Mouse (Mus musculus) kidney, postnatal 4 days (tissue): ENCODE measurements around the gene Golga4.

Source experiments
- DNase-seq, 2 experiments: peaks; one replicate each; pipeline ENCODE4 v3.0.0; 2021; ENCODE audit warnings: mixed read lengths in 2 of 2

Golga4 gene

DNA sequence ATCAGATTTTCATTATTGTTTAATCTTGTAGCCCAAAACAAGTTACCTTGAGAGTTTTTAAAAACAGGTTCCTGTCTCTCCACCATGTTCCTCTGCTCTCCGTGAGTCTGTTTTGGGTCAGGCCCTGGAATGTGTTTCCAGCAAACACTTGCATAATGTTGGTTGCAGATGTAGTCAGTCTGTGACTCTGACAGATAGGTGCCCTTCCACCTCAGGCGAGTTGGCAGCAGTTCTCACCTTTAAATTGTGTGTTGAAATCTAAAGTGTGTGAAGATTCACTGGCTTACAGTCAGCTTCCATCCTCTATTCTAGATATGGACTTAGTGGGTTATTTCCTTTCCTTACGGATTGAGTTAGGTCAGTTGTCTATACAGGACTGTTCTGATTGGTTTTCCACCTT, 23.7 kb downstream of the Golga4 start:
- DNase-seq, result no peak

GRCm38 (mm10) chr9:118530679-118531078, 24.6 kb downstream of the Golga4 start:
- DNase-seq, result no peak

DNA sequence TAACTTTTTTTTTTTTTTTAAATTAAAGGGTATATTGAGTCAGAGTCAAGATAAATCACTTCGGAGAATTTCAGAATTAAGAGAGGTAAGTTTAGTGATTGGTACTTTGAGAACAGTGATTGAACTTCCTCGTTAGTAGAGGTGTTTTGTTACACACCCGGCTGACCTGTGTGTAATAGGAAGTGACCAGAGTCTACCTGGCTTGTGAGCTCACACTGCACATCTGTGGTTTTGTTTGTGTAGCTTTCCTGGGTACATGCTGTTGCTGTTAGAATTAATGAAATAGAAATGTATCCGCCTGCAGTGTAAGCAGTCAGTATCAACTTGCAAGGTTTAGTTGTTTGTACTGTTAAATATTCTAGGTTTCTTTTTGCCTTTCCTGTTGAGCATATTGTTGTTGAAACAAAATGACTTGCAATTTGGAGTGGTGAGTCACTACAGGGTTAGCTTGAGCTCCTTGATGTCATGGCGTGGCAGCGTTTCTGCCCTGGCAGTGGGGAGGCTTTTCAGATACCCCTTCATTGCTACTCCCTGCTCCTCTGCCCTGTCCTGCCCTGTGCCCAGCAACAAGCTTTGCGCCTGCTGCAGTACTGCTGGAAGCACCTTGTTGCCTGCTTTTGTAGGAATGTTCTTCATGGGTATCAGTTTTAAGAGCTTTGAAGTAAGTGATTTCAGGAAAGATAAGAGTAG, 26.6 kb downstream of the Golga4 start:
- no peak for DNase-seq

DNA sequence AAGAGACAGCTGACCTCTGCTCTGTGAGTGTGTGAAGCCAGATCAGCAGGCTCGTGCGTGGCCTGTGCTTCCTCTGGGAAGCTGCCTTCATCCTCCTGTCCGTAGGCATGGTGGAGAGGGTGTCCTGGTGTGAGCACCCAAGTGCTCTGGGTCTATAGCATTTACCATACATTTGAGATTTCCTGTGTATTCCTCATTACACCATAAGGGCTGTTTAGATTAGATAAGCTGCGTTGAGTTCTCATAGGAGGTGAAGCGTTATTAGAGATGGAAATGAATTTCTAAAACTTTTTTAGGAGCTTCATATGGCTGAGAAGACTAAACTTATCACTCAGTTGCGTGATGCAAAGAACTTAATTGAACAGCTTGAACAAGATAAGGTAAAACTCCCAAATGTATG, 30.9 kb downstream of the Golga4 start:
- DNase-seq, result no peak

DNA sequence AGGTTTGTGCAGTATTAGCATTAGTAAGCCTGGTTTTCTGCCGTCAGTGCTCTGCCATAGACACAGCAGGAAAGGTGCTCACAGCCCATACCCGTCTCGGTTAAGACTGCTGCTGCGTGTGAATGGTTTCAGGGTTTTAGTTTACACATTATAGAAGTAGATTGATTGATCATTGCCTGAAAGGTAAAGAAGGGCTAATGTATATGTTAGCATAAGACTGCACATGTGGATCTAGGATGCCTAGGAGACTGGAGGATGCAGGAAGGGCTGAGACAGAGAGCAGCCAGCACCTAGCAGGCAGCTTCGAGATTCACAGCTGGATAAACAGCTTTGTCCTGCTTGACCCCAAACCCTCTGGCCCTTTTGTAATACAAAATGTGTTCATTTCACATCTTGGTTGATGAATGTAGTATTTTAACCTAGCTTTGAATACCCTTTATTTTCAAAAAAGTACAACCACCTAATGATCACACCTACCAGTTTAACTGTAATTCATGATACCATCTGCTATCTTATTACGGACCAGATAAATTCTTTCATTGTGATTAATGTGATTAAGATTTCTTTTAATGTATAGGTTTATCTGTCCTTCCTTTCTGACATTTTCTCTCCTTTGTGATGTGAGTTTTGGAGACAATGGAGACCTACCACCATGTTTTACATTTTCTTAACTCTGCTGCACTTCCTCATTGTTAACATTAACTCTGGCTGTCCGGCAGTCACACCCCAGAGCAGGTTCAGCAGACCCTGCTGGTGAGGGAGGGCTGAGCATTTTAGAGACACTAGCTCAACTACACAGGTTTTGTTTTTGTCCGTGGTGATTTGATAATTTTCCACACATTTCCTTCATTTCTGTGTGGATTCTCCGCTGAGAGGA, 31.6 kb downstream of the Golga4 start:
- no peak for DNase-seq

- no peak for DNase-seq
Measured at GRCm38 (mm10) chr9:118541851-118542250, 35.8 kb downstream of the Golga4 start.

DNA sequence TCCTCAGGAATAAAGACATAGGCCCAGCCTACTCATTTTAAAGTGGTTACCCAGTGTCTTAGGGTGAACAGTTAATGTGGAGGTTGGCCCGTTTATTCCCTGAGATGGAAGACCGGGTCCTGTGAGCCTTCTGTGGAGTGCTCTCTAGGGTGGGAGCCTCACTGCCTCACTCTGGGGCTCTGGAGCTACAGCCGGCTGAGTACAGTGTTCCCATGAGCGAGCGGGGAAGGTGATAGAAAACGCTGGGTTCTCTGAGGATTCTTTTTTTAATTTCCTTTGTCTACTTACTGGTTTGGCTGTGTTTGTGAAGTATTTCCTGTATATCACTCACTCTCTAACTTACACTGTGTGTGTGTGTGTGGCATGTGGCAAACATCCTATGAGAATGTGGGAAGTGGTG, 39.1 kb downstream of the Golga4 start:
- no peak for DNase-seq

- DNase-seq, result no peak
Measured at GRCm38 (mm10) chr9:118548651-118549050, 42.6 kb downstream of the Golga4 start.

DNA sequence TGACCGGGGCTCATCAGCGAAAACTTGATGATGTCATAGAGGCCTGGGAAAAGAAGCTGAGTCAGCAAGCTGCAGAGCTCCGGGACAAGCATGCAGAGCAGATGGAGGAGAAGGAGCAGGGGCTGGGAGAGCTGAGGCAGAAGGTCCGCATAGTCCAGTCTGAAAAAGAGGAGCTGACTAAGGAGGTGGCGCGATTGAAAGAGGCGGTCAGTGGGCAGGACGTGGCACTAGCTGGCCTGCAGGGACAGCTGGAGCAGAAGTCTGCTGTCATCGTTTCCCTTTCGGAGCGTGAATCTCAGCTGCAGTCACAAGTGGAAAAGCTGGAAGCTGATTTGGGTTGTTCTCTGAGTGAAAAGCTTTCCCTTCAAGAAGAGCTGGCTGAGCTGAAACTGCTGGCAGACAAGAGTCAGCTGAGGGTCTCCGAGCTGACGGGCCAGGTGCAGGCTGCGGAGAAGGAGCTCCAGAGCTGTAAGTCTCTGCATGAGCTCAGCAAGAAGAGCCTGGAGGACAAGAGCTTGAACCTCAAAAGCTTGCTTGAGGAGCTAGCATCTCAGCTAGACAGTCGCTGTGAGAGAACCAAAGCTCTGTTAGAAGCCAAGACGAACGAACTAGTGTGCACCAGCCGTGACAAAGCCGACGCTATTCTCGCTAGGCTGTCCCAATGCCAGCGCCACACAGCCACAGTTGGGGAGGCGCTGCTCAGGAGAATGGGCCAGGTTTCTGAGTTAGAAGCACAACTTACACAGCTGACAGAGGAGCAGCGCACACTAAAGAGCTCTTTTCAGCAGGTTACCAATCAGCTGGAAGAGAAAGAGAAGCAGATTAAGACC, 51.1 kb downstream of the Golga4 start:
- DNase-seq, result peak in 1 of 2 experiments; percentile 15

GRCm38 (mm10) chr9:118563356-118563755, 57.3 kb downstream of the Golga4 start:
- DNase-seq, result no peak

DNA sequence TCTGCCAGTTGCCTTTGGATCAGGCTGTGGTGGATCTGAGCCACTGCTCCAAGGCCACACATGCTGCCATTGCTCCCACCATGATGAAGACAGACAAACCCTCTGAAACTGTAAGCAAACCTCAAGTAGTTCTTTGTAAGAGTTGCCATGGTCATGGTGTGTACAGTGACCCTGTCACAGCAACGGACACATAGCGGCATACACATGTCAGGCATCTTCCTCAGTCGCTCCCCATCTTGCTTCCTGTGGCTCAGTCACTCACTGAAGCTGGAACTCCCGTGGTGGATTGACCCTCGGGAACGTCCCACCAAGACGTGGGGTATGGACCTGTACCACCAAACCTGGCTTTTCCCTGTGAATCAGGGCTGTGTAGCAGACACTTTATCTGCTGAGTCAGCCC, 57.8 kb downstream of the Golga4 start:
- DNase-seq, result no peak

- no peak for DNase-seq
Measured at GRCm38 (mm10) chr9:118564696-118565095, 58.6 kb downstream of the Golga4 start.

DNA sequence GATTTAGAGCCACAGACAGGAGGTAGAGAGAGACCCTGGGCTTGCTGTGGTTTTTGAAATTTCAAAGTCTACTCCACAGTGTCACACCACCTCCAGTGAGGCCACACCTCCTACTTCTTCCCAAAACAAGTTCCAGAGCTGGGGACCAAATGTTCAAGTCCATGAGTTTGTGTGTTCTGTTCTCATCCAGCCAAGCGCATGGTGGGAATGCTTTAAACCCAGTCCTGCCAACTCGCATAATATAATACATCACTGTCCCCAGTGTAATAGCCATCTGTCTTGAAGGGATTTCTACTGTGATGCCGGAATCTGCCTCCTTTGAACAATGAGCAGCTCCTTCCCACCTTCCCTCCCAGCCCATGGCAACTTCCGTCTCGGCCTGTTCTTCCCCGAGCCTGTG, 63.3 kb downstream of the Golga4 start:
- no peak for DNase-seq

DNA sequence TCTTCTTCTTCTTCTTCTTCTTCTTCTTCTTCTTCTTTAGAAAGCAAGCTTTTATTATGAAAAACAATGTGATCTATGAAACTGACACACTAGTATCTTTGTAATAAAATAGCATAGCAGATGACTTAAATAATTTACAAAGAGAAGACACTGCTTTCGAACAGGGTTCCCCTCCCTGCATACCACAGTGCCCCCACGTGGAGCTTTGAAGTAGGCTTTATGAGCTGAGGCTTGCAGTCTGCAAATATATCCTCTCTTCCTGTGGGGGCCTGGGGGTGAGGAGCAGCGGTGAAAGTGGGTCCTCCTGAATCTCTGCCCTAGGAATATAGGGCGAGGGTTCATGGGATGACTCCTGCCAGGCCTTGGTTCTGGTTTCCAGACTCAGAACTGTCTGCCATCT, 64.8 kb downstream of the Golga4 start:
- DNase-seq, result no peak

GRCm38 (mm10) chr9:118571701-118572100, 65.6 kb downstream of the Golga4 start:
- no peak for DNase-seq

DNA sequence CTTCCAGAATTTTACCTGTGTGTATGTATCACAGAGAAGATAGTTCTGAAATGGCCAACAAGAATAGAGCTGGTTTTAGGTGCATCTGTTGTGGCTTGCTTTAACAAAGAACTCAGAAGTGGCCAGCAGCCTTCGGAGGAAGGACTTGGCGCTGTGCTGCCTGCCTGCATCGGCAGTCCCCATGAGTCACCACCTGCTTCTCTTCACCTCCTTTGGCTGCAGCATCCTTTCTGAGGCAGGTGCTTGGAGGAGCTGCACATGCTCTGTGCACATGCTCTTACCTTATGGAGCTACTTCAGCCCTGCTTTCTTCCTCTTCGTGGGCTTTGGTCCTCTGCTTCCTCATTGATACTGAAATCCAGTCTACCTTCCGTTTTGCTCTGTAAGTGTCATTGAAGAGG, 68.8 kb downstream of the Golga4 start:
- no peak for DNase-seq

DNA sequence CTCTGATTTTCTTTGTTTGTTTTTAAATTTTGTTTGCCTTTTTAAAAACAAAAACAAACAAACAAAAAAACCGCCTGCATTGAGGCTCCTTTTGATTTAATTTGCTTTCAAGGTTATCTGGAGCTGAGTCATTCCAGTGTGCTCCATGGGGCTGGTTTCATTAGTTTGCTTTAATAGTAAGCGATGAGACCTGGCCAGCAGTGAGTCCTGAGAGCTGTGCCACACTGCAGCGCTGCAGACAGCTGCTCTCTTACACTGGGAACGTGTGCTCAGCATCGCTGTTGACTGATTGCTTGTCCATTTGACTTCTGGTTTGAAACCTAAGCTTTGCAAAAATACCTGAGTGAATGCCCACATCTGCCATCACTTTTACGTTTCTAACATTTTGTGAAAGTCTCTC, 74.3 kb downstream of the Golga4 start:
- DNase-seq, result no peak

GRCm38 (mm10) chr9:118582757-118583156, 76.7 kb downstream of the Golga4 start:
- no peak for DNase-seq

DNA sequence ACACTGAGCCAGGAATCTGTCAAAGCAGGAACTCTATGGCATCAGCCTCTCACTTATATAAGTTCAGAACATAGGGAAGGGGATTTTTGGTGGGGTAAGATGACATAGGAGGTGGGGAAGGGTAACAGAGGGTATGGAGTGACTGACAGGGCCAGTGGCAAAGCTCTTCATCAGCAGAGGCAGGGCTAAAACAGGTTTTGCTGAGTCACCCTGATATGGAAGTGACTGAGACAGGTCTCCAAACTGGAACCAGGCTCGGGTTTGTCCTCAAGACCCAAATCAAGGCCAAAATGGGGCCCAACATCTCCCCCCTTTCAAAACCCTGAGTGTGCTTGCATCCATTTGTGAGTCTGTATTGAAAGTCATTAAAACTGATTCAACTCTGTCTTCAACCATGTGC, 78.8 kb downstream of the Golga4 start:
- DNase-seq, result no peak

DNA sequence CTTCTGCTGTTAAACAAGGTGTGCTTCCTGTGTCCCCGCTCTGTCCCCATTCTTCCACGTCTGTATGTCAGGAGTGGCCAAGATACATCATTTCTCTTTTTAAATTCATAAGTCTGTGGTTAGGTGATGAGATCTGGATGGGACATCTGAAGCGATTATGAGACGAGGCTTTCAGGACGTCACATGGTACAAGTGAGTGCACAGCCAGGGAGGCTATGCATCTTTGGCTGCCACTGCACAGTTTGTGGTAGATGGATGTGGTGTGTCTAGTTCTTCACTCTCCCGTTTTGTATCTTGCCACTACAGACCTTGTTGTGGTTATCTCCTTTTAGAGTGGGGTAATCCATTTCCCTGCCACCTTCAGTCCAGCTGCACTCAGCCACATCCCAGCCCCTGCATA, 79.9 kb downstream of the Golga4 start:
- DNase-seq, result no peak

- no peak for DNase-seq
Measured at GRCm38 (mm10) chr9:118587115-118587514, 81.0 kb downstream of the Golga4 start.

DNA sequence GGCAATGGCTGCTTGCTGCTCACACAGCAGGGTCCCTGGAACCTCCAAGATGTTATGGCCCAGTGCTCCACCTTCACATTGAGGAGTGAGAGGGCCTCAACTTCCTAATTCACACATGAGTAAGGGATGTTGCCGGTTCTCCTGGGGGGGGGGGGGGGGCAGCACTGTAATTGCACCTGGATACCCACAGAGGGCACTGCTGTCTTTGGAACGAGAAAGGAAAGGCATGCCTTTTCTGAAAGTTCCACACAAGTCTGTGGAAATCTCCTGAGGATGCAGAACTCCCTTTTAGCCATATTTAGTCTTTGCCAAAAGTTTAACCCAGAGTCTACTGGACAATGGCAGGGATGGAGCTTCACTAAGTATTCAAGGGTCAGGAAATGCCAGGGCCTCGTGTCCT, 83.2 kb downstream of the Golga4 start:
- DNase-seq, result no peak

- peak in 1 of 2 experiments; percentile 35 for DNase-seq
Measured at GRCm38 (mm10) chr9:118590230-118590629, 84.2 kb downstream of the Golga4 start.
